Mouse (Mus musculus) granulocyte monocyte progenitor cell, adult 5-6 weeks (primary cell): ENCODE measurements around the gene Sema6d. TPM values are rescaled to one million over a fixed set of nuclear protein-coding genes. Genes with fewer than 3 reads are reported as not detected.
A peak's percentile ranks its signal among the peaks of the same experiment; 100 is the strongest.

ENCODE experiments used
- ATAC-seq: replicated peaks from 2 replicates; pipeline ENCODE4 v1.8.0; 2016; ENCODE audit warnings: mild to moderate bottlenecking, moderate TSS enrichment, inconsistent platforms; ENCODE audit not compliant: poor library complexity, severe bottlenecking
- total RNA-seq, 2 experiments: library from RNA; stranded (forward) in 1 of 2; stranded (reverse) in 1 of 2; fragments of 200-712, 200-1000 nt in 1 of 2; fragments of >200 nt in 1 of 2; fragmentation: Nextera tagmentation in 1 of 2; gene quantifications; 2 replicates each; pipeline ENCODE4 v1.2.3; 2014 to 2017

The Sema6d gene
- total RNA-seq, 2 experiments from 2014 or later: 0.10 TPM; not detected in 1

GRCm38 (mm10) chr2:124634400-124634998 is 544.7 kb downstream of the Sema6d start:
- ATAC-seq: no peak

GRCm38 (mm10) chr2:124635271-124635865 is 545.6 kb downstream of the Sema6d start:
- no peak for ATAC-seq

- ATAC-seq: no peak
Measured at GRCm38 (mm10) chr2:124637080-124637479, 547.3 kb downstream of the Sema6d start.

GRCm38 (mm10) chr2:124639221-124639963 is 549.6 kb downstream of the Sema6d start:
- ATAC-seq: no peak

GRCm38 (mm10) chr2:124640500-124641193 is 550.9 kb downstream of the Sema6d start:
- ATAC-seq: no peak

- ATAC-seq: no peak
Measured at GRCm38 (mm10) chr2:124641194-124641558, 551.4 kb downstream of the Sema6d start.

GRCm38 (mm10) chr2:124642131-124642530 is 552.4 kb downstream of the Sema6d start:
- ATAC-seq: no peak

GRCm38 (mm10) chr2:124650609-124651008 is 560.8 kb downstream of the Sema6d start:
- ATAC-seq: no peak

- ATAC-seq: no peak
Measured at GRCm38 (mm10) chr2:124651146-124651545, 561.4 kb downstream of the Sema6d start.

- ATAC-seq: no peak
Measured at GRCm38 (mm10) chr2:124653161-124653560, 563.4 kb downstream of the Sema6d start.

- ATAC-seq: no peak
Measured at GRCm38 (mm10) chr2:124657358-124657757, 567.6 kb downstream of the Sema6d start.

- no peak for ATAC-seq
Measured at GRCm38 (mm10) chr2:124658374-124658773, 568.6 kb downstream of the Sema6d start.

GRCm38 (mm10) chr2:124659601-124660000 is 569.8 kb downstream of the Sema6d start:
- no peak for ATAC-seq

- ATAC-seq: no peak
Measured at GRCm38 (mm10) chr2:124660686-124661085, 570.9 kb downstream of the Sema6d start.

- ATAC-seq: no peak
Measured at GRCm38 (mm10) chr2:124661316-124661715, 571.5 kb downstream of the Sema6d start.

- ATAC-seq: no peak
Measured at GRCm38 (mm10) chr2:124662257-124662656, 572.5 kb downstream of the Sema6d start.

- no peak for ATAC-seq
Measured at GRCm38 (mm10) chr2:124664191-124664590, 574.4 kb downstream of the Sema6d start.

GRCm38 (mm10) chr2:124668431-124668830 is 578.7 kb downstream of the Sema6d start:
- no peak for ATAC-seq

GRCm38 (mm10) chr2:124673117-124673516 is 583.3 kb downstream of the Sema6d start:
- no peak for ATAC-seq

GRCm38 (mm10) chr2:124684481-124684901 is 594.7 kb downstream of the Sema6d start:
- ATAC-seq: peak; percentile 30; the same call in 1 of the 2 replicates

GRCm38 (mm10) chr2:124690372-124690771 is 600.6 kb downstream of the Sema6d start:
- ATAC-seq: 0 out of 2 replicates have a peak, but pooled peaks have one; percentile 17
